Mouse (Mus musculus) lung, embryonic 16.5 days (tissue): ENCODE measurements around the gene Zbtb24. TPM values are rescaled to one million over a fixed set of nuclear protein-coding genes. Genes with fewer than 3 reads are reported as not detected.

Source experiments
- ATAC-seq: fragments of 200-750 bp; cut with Nextera tagmentation; 2 replicates; pipeline ENCODE4 v1.8.0; 2017; ENCODE audit warnings: low read depth, mild to moderate bottlenecking, moderate library complexity
- H3K27ac ChIP-seq: fragments of 300-500 bp; sonication (generic); 2 replicates; pipeline ENCODE4 v1.5.1; 2014; ENCODE audit warnings: mild to moderate bottlenecking, control low read depth, low read length
- H3K27me3 ChIP-seq: fragments of 300-500 bp; sonication (generic); 2 replicates; pipeline ENCODE4 v1.6.1; 2014; ENCODE audit warnings: low read depth, low read length, mixed read lengths; ENCODE audit not compliant: control insufficient read depth, insufficient read depth
- H3K36me3 ChIP-seq: fragments of 300-500 bp; sonication (generic); 2 replicates; pipeline ENCODE4 v1.6.1; 2014; ENCODE audit warnings: low read length; ENCODE audit not compliant: control insufficient read depth, insufficient read depth
- H3K4me1 ChIP-seq: fragments of 300-500 bp; sonication (generic); replicated peaks from 2 replicates; pipeline ENCODE4 v1.6.1; 2014; ENCODE audit warnings: low read length, mixed read lengths; ENCODE audit not compliant: control insufficient read depth, insufficient read depth
- H3K4me2 ChIP-seq: fragments of 300-500 bp; sonication (generic); 2 replicates; pipeline ENCODE4 v1.6.1; 2014; ENCODE audit warnings: low read depth, low read length, control low read depth
- H3K4me3 ChIP-seq: fragments of 300-500 bp; sonication (generic); 2 replicates; pipeline ENCODE4 v1.5.1; 2014; ENCODE audit warnings: mild to moderate bottlenecking, low read length, control low read depth
- H3K9ac ChIP-seq: fragments of 300-500 bp; sonication (generic); 2 replicates; pipeline ENCODE4 v1.6.1; 2014; ENCODE audit warnings: low read length, control low read depth
- H3K9me3 ChIP-seq: fragments of 300-500 bp; sonication (generic); 2 replicates; pipeline ENCODE4 v1.6.1; 2016; ENCODE audit warnings: low read length; ENCODE audit not compliant: control insufficient read depth
- WGBS: fragments of 180-500 bp; shearing (Covaris S2); extraction: QIAGEN DNeasy Blood & Tissue Kit; methylation state at CpG from one replicate; pipeline ENCODE4 v1.1.7; 2014; 5-methylcytosine and 5-hydroxymethylcytosine counted together
- polyA plus RNA-seq: library from polyadenylated mRNA; unstranded; fragments of >200 nt; fragmentation: Nextera tagmentation; extraction: Ambion mirVana; gene quantifications from 2 replicates; pipeline ENCODE4 v1.2.1, GENCODE M21; 2015

Gene Zbtb24
- polyA plus RNA-seq, 1 experiment from 2014 or later: 18.3 TPM

DNA sequence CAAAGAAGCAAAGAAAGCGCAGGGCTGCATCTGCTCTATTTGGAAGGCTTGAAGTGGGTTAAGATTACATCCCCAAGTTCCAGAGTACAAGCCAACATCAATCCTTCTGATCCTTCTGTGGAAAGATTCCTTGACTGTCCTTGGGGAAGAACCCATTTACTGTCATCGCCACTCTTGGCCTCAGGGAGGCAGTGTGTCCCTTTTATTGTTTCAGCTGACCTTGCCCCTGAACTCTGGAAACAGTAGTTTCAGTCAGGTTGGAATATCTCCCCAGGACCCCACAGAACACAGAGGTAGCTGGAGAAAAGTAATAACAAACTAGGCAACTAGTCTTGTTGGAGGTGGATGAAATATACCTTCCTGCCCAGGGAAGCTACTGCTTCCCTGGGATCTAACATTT is 59.0 kb downstream of the Zbtb24 start:
- no peak overlapping the region for H3K27ac ChIP-seq
- H3K4me3 ChIP-seq: no peak overlapping the region
- H3K4me2 ChIP-seq: no peak overlapping the region
- no peaks in the 10 kb centered on the region for H3K4me1 ChIP-seq
- no peaks in the 10 kb centered on the region for H3K27me3 ChIP-seq
- no peaks in the 10 kb centered on the region for H3K36me3 ChIP-seq
- H3K9me3 ChIP-seq: no peaks in the 10 kb centered on the region
- no peak overlapping the region for H3K9ac ChIP-seq
- 27% methylated on average over 2 of the region's 2 CpGs for WGBS
- no peak for ATAC-seq

- Histone ChIP-seq H3K9ac (no peak overlapping the region), H3K36me3 (no peaks in the 10 kb centered on the region), H3K9me3 (no peaks in the 10 kb centered on the region), H3K27me3 (no peaks in the 10 kb centered on the region), H3K27ac (no peak overlapping the region), H3K4me2 (no peak overlapping the region), H3K4me1 (0 out of 2 replicates have a peak, but pooled peaks cover 4% of the 10 kb centered on the region), H3K4me3 (no peak overlapping the region)
- 67% methylated on average over 4 of the region's 4 CpGs for WGBS
- no peak for ATAC-seq
Observed at GRCm38 (mm10) chr10:41514301-41514700, 64.1 kb downstream of the Zbtb24 start.

DNA sequence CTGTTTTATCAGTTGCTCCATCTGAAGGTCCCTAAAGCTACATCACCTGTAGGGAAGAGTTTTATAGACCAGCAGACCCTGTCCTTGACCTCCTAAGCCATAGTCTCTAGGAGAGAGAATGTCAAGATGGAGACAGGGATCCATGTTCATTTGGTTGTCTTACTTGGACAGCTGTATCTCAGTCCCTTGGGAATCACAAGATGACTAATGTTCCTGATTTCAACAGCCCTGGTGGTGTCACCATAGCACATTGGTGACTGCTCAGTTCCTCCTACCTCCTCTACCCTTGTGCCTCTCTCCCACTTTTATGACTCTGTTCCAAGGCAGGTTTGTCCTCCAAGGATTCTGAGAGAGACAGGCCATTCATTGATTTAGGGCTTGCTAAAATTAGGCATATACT is 64.7 kb downstream of the Zbtb24 start:
- Histone ChIP-seq H3K27ac (no peak overlapping the region), H3K9ac (no peak overlapping the region), H3K4me1 (0 out of 2 replicates have a peak, but pooled peaks cover 4% of the 10 kb centered on the region), H3K36me3 (no peaks in the 10 kb centered on the region), H3K9me3 (no peaks in the 10 kb centered on the region), H3K27me3 (no peaks in the 10 kb centered on the region), H3K4me2 (no peak overlapping the region), H3K4me3 (no peak overlapping the region)
- ATAC-seq: no peak

Other genes starting within 250 kb of the Zbtb24 start
- 16.9 and 17.6 TPM in 2 replicates for gene Fig4, start 147.1 kb upstream of the Zbtb24 start, polyA plus RNA-seq
- gene Ak9, start 146.4 kb upstream of the Zbtb24 start, polyA plus RNA-seq: 0.51 and 0.74 TPM in 2 replicates
- 64.8 and 70.9 TPM in 2 replicates for gene Mical1, start 25.9 kb downstream of the Zbtb24 start, polyA plus RNA-seq
- 71.2 and 71.4 TPM in 2 replicates for gene Smpd2, start 40.0 kb downstream of the Zbtb24 start, polyA plus RNA-seq
- 4.0 and 6.4 TPM in 2 replicates for gene Ppil6, start 40.1 kb downstream of the Zbtb24 start, polyA plus RNA-seq
- 169 and 185 TPM in 2 replicates for gene Cd164, start 69.0 kb downstream of the Zbtb24 start, polyA plus RNA-seq